Mouse (Mus musculus) hindbrain, embryonic 12.5 days (tissue): Measurements from ENCODE around the gene Plekhg2. TPM values are rescaled to one million over a fixed set of nuclear protein-coding genes. Genes with fewer than 3 reads are reported as not detected.
"Not testable (repeated sequence)": the region's sequence is repeated elsewhere in the genome, so short reads cannot be mapped to it uniquely, and the experiment has no call there.

Experiments used
- ATAC-seq: fragments of 200-750 bp; cut with Nextera tagmentation; 2 replicates; pipeline ENCODE4 v1.8.0; 2017; ENCODE audit warnings: moderate TSS enrichment; ENCODE audit not compliant: low FRiP score
- H3K27ac ChIP-seq: fragments of 300-500 bp; sonication (generic); 2 replicates; pipeline ENCODE4 v1.5.1; 2016; ENCODE audit warnings: mild to moderate bottlenecking
- H3K27me3 ChIP-seq: fragments of 300-500 bp; sonication (generic); 2 replicates; pipeline ENCODE4 v1.6.1; 2016; ENCODE audit warnings: mild to moderate bottlenecking
- H3K36me3 ChIP-seq: fragments of 300-500 bp; sonication (generic); 2 replicates; pipeline ENCODE4 v1.6.1; 2016; ENCODE audit warnings: mild to moderate bottlenecking
- H3K4me1 ChIP-seq: fragments of 300-500 bp; sonication (generic); 2 replicates; pipeline ENCODE4 v1.6.1; 2016
- H3K4me2 ChIP-seq: fragments of 300-500 bp; sonication (generic); replicated peaks from 2 replicates; pipeline ENCODE4 v1.6.1; 2016; ENCODE audit warnings: mild to moderate bottlenecking
- H3K4me3 ChIP-seq: fragments of 300-500 bp; sonication (generic); 2 replicates; pipeline ENCODE4 v1.5.1; 2016; ENCODE audit warnings: mild to moderate bottlenecking
- H3K9ac ChIP-seq: fragments of 300-500 bp; sonication (generic); 2 replicates; pipeline ENCODE4 v1.6.1; 2016; ENCODE audit warnings: mild to moderate bottlenecking, moderate library complexity
- H3K9me3 ChIP-seq: fragments of 300-500 bp; sonication (generic); replicated peaks from 2 replicates; pipeline ENCODE4 v1.6.1; 2016; ENCODE audit warnings: mild to moderate bottlenecking
- WGBS: fragments of 180-500 bp; shearing (Covaris S2); methylation state at CpG from one replicate; pipeline ENCODE4 v1.1.7; 2016; 5-methylcytosine and 5-hydroxymethylcytosine counted together
- polyA plus RNA-seq: library from polyadenylated mRNA; unstranded; fragments of >200 nt; fragmentation: Nextera tagmentation; extraction: Ambion mirVana; gene quantifications from 2 replicates; pipeline ENCODE4 v1.2.1, GENCODE M21; 2016

Gene Plekhg2
- polyA plus RNA-seq, 1 experiment from 2014 or later, result 71.7 TPM

- peak within 1 kb of the TSS; percentile 91 for H3K4me3 ChIP-seq
- peak within 1 kb of the TSS; percentile 99 for H3K4me2 ChIP-seq
- ATAC-seq, result peak; percentile 98
- H3K9ac ChIP-seq, result peak within 1 kb of the TSS; percentile 76
- no peaks in the 10 kb centered on the region for H3K27me3 ChIP-seq
- H3K9me3 ChIP-seq, result no peaks in the 10 kb centered on the region
- H3K27ac ChIP-seq, result peak within 1 kb of the TSS; percentile 86
- peaks cover 53% of the 10 kb centered on the region for H3K36me3 ChIP-seq
- WGBS, result under 1% methylated on average over 58 of the region's 58 CpGs
- peaks cover 18% of the 10 kb centered on the region for H3K4me1 ChIP-seq
Observed at GRCm38 (mm10) chr7:28392429-28393271, 20.3 kb upstream of the Plekhg2 start, which contains the start of the genes Med29 and Paf1. Gene Med29, minus strand, starts transcription at chr7:28392708. Gene Paf1, plus strand, starts transcription at chr7:28392951.

- Histone ChIP-seq H3K9me3 (no peaks in the 10 kb centered on the region), H3K4me2 (no peak overlapping the region), H3K27me3 (no peaks in the 10 kb centered on the region), H3K4me3 (no peak overlapping the region), H3K9ac (no peak overlapping the region), H3K27ac (no peak overlapping the region), H3K36me3 (peaks cover 46% of the 10 kb centered on the region), H3K4me1 (peaks cover 18% of the 10 kb centered on the region)
- no peak for ATAC-seq
- 92% methylated on average over 3 of the region's 3 CpGs for WGBS
Observed at GRCm38 (mm10) chr7:28390331-28390730, 17.9 kb upstream of the Plekhg2 start.

- not testable (repeated sequence) for H3K27ac ChIP-seq, ATAC-seq, H3K27me3 ChIP-seq, H3K9ac ChIP-seq, H3K9me3 ChIP-seq, H3K4me3 ChIP-seq, H3K4me2 ChIP-seq
- Histone ChIP-seq H3K36me3 (peaks cover 41% of the 10 kb centered on the region), H3K4me1 (peaks cover 16% of the 10 kb centered on the region)
- WGBS, result 88% methylated on average over 7 of the region's 7 CpGs
Observed at GRCm38 (mm10) chr7:28387384-28387783, 15.0 kb upstream of the Plekhg2 start.

GRCm38 (mm10) chr7:28386877-28387276 is 14.5 kb upstream of the Plekhg2 start:
- not testable (repeated sequence) for H3K27me3 ChIP-seq, H3K4me2 ChIP-seq, H3K9ac ChIP-seq, H3K9me3 ChIP-seq, H3K27ac ChIP-seq, H3K4me3 ChIP-seq, ATAC-seq
- H3K36me3 ChIP-seq, result peaks cover 41% of the 10 kb centered on the region
- peaks cover 21% of the 10 kb centered on the region for H3K4me1 ChIP-seq
- WGBS, result 84% methylated on average over 6 of the region's 6 CpGs

GRCm38 (mm10) chr7:28386462-28386861 is 14.1 kb upstream of the Plekhg2 start:
- 25% methylated on average over 4 of the region's 4 CpGs for WGBS
- Histone ChIP-seq H3K36me3 (peaks cover 41% of the 10 kb centered on the region), H3K9ac (no peak overlapping the region), H3K4me3 (no peak overlapping the region), H3K4me2 (no peak overlapping the region), H3K9me3 (no peaks in the 10 kb centered on the region), H3K27ac (no peak overlapping the region), H3K4me1 (peaks cover 21% of the 10 kb centered on the region), H3K27me3 (no peaks in the 10 kb centered on the region)
- peak; percentile 41; the same call in 1 of the 2 replicates for ATAC-seq

- Histone ChIP-seq H3K4me2 (no peak overlapping the region), H3K4me3 (no peak overlapping the region), H3K27ac (no peak overlapping the region), H3K27me3 (peaks cover 1% of the 10 kb centered on the region; the same call in 1 of the 2 replicates), H3K9me3 (no peaks in the 10 kb centered on the region), H3K4me1 (peaks cover 22% of the 10 kb centered on the region), H3K36me3 (peaks cover 41% of the 10 kb centered on the region), H3K9ac (no peak overlapping the region)
- ATAC-seq, result no peak
- 95% methylated on average over 7 of the region's 7 CpGs for WGBS
Observed at GRCm38 (mm10) chr7:28386007-28386406, 13.6 kb upstream of the Plekhg2 start.

GRCm38 (mm10) chr7:28385196-28385595 is 12.8 kb upstream of the Plekhg2 start:
- 92% methylated on average over 9 of the region's 9 CpGs for WGBS
- Histone ChIP-seq H3K27me3 (peaks cover 3% of the 10 kb centered on the region; the same call in 1 of the 2 replicates), H3K9ac (no peak overlapping the region), H3K4me2 (no peak overlapping the region), H3K4me1 (peaks cover 28% of the 10 kb centered on the region), H3K9me3 (no peaks in the 10 kb centered on the region), H3K4me3 (no peak overlapping the region), H3K27ac (no peak overlapping the region), H3K36me3 (peaks cover 33% of the 10 kb centered on the region)
- ATAC-seq, result no peak

- Histone ChIP-seq H3K9me3 (no peaks in the 10 kb centered on the region), H3K36me3 (peaks cover 24% of the 10 kb centered on the region), H3K4me2 (no peak overlapping the region), H3K9ac (no peak overlapping the region), H3K4me1 (peaks cover 33% of the 10 kb centered on the region), H3K4me3 (no peak overlapping the region), H3K27me3 (peaks cover 3% of the 10 kb centered on the region; the same call in 1 of the 2 replicates), H3K27ac (no peak overlapping the region)
- ATAC-seq, result no peak
- 84% methylated on average over 6 of the region's 6 CpGs for WGBS
Observed at GRCm38 (mm10) chr7:28384162-28384561, 11.8 kb upstream of the Plekhg2 start.

GRCm38 (mm10) chr7:28383606-28384005 is 11.2 kb upstream of the Plekhg2 start:
- Histone ChIP-seq H3K9ac (no peak overlapping the region), H3K4me1 (peaks cover 36% of the 10 kb centered on the region), H3K27ac (no peak overlapping the region), H3K4me3 (no peak overlapping the region), H3K36me3 (peaks cover 19% of the 10 kb centered on the region), H3K4me2 (no peak overlapping the region), H3K9me3 (no peaks in the 10 kb centered on the region), H3K27me3 (peaks cover 3% of the 10 kb centered on the region; the same call in 1 of the 2 replicates)
- WGBS, result 85% methylated on average over 4 of the region's 4 CpGs
- ATAC-seq, result no peak

- ATAC-seq, result no peak
- H3K27ac ChIP-seq, result 0 out of 2 replicates have a peak overlapping the region, but pooled peaks have one; percentile 80
- H3K4me1 ChIP-seq, result peaks cover 42% of the 10 kb centered on the region
- no peak overlapping the region for H3K9ac ChIP-seq
- H3K27me3 ChIP-seq, result peaks cover 3% of the 10 kb centered on the region; the same call in 1 of the 2 replicates
- no peak overlapping the region for H3K4me2 ChIP-seq
- no peaks in the 10 kb centered on the region for H3K9me3 ChIP-seq
- no peak overlapping the region for H3K4me3 ChIP-seq
- H3K36me3 ChIP-seq, result peaks cover 13% of the 10 kb centered on the region
- 74% methylated on average over 11 of the region's 11 CpGs for WGBS
Observed at GRCm38 (mm10) chr7:28382981-28383396, 10.6 kb upstream of the Plekhg2 start.

GRCm38 (mm10) chr7:28382347-28382951 is 10.1 kb upstream of the Plekhg2 start:
- peak overlapping the region; percentile 80; the same call in 1 of the 2 replicates for H3K27ac ChIP-seq
- H3K9me3 ChIP-seq, result no peaks in the 10 kb centered on the region
- peaks cover 12% of the 10 kb centered on the region for H3K36me3 ChIP-seq
- peaks cover 48% of the 10 kb centered on the region for H3K4me1 ChIP-seq
- 75% methylated on average over 9 of the region's 12 CpGs for WGBS
- H3K4me3 ChIP-seq, result peak overlapping the region; percentile 22; the same call in 1 of the 2 replicates
- peak overlapping the region; percentile 52 for H3K4me2 ChIP-seq
- peaks cover 8% of the 10 kb centered on the region; the same call in 1 of the 2 replicates for H3K27me3 ChIP-seq
- peak overlapping the region; percentile 50; the same call in 1 of the 2 replicates for H3K9ac ChIP-seq
- no peak for ATAC-seq

GRCm38 (mm10) chr7:28381938-28382337 is 9.5 kb upstream of the Plekhg2 start:
- H3K4me2 ChIP-seq, result peak overlapping the region; percentile 52
- peaks cover 50% of the 10 kb centered on the region for H3K4me1 ChIP-seq
- H3K27me3 ChIP-seq, result peaks cover 8% of the 10 kb centered on the region; the same call in 1 of the 2 replicates
- peak overlapping the region; percentile 22 for H3K4me3 ChIP-seq
- H3K9ac ChIP-seq, result peak overlapping the region; percentile 50; the same call in 1 of the 2 replicates
- no peaks in the 10 kb centered on the region for H3K9me3 ChIP-seq
- H3K36me3 ChIP-seq, result peaks cover 10% of the 10 kb centered on the region
- H3K27ac ChIP-seq, result peak overlapping the region; percentile 80
- ATAC-seq, result no peak
- 7% methylated on average over 20 of the region's 20 CpGs for WGBS
